Mouse (Mus musculus) induced T-regulatory cell, adult 2 months (primary cell): ENCODE measurements around the gene Parp8.
A peak's percentile ranks its signal among the peaks of the same experiment; 100 is the strongest.

Source experiments
- DNase-seq: peaks from one replicate; pipeline ENCODE4 v3.0.0-alpha.2; 2012; ENCODE audit warnings: low read depth

Gene Parp8

DNA sequence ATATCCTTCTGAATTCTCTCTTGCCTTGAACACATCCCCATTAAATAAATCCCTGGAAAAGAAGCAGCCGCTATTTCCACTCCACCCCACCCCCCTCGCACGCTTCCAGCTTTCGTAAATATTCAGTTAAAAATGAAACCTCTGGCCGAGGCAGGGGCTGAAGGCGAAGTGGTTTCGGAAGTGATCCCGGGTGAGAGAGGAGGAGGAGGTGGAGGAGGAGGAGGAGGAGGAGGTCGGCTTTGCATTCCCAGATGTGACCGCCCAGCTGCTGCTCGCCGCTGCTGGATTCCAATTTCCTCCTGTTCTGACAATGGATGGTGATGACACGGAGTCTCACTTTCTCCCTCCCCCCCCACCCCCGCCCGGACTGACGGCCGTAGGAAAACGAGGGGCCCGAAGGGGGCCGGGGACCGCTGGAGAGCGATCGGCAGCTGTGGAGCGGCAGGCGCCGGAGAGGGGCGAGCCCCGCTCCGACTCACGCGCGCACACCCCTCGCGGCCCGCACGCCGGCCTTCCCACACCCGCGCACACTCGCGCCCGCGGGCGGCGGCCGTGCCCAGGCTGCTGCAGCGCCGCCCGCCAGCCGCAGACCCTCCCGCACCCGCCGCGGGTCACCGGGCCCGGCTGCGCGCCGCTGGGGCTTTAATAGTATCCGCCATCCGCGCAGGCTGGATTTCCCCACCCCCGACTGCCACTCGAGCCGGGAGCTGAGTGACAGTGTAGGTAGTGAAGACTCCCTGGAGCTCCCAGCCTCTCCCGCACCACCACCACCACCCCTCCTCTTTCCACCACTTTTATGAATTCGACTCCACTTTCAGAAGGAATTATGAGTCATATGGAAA, at the start of gene Parp8:
Parp8 (minus strand) TSS at position 312 of the 842 bp plus-strand sequence.
- DNase-seq = peak; percentile 64

GRCm38 (mm10) chr13:117062628-117063315, 37.4 kb upstream of the Parp8 start:
- DNase-seq = no peak

DNA sequence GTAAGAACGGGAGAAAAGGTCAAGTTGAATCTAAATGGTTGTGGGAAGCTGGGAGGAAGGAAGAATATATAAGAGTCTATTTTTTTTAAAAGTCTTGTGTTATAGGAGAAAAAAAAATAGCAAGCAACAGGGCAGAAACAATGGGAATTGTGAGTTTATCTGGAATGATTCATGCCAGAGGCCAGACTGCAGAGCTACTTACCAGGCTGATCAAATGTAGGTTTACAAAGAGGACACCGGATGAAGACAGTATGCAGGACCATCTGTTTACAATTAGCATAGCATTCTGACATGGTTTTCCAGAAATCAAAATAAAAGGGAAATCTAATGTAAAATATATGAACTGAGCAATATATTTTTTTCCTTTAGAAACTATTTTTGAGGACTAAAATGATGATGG, 31.1 kb upstream of the Parp8 start:
- DNase-seq = no peak

DNA sequence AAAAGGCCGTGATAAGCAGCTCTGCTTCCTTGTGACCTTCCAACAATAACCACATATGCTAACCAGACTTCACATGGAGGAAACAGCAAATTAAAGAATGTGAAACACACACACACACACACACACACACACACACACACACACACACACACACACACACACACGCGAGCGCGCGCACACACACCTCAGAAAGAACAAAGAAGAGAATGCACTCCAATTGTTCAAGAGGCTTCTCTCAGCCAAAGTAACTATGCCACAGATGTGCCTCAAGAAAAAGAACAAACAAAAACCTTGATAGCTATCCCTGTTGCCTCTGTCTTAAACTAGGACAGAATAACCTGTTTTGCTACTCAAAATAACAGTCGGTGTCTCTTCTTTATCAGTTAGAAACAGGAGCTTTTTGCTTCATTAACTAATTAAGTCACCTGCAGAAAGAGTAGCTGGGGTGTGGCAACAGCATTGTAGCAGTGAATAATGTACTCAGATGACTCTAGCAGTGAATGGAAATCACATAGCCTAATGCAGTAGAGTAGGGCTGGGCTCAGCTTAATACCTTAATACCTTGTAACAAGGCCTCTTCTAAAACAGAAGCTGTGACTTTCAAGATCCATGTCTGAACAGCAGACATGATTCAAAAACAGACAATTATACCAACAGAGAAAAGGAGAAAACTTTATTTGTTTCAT, 29.6 kb upstream of the Parp8 start:
- DNase-seq = no peak

DNA sequence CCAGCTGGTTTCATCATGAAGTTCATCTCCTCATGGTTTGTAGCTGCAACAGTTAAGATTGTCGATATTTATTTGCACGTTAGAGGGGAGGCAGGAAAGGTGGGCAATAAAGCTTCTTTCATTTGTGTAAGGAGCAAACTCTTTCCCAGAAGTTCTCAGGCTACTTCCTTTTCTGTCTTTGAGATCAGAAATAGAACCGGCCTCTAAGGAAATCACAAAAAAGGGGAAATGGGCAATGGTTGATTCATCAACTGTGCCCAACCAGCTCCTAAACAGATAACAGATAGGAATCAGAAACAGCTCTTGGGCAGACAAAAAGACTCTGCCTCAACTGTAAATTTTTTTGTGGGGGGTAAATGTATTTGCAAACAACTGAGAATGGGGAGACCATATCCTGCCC, 27.4 kb upstream of the Parp8 start:
- DNase-seq = no peak

GRCm38 (mm10) chr13:117048541-117048971, 23.2 kb upstream of the Parp8 start:
- DNase-seq = peak; percentile 72

DNA sequence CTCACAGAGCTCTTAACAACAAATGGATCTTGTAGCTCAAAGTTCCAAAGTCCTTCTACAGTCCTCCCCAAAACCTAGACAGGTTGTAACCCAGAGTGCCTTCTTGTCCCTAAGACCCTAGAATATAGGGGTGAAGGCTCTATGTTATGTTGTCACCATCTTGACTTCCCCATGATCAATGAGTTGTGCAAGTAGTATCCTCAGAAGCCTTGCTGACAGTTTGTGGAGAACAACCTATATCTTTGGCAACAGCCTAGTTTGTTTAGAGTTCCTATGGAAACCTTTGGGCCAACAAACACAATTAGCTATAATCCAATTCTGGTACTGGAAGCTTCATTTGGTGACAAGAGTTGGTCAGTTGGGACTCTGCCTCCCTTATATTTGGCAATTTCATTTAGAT, 18.2 kb upstream of the Parp8 start:
- DNase-seq = no peak

DNA sequence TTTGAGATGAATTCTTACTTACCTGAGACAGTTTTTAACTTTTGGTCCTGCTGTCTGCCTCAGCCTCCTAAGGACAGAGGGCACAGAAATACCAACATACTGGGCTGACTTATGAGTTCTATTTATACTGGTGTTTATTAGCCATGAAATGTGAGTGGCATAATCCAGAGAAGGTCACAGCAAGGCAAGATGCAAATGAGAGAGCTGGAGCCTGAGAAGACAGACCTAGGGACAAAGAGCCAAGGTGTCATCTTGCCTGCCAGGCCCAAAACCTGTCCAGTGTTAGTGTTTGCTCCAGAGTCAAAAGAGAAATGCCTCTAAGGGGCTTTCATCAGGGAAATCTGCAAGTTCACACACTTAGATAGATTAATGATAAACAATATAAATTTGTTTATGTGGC, 15.7 kb upstream of the Parp8 start:
- no peak for DNase-seq

DNA sequence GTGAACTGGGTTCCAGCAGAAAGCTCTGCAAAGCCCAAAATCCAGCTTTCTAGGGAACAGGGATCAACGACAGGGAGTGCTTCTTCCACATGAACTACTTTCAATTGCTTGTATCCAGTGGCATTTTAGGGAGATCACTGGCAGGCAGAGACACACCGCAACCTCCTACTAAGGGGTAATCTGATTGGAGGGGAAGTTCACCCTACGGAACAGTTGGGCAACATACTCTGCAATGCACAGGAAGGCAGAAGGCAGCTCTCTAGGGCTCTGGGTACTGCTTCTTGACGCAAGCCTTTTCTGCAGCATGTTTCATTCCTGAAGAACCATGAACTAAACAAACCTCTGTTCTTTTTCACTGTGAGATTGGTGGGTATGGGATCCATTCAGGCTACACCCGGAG, 10.9 kb upstream of the Parp8 start:
- DNase-seq = no peak

DNA sequence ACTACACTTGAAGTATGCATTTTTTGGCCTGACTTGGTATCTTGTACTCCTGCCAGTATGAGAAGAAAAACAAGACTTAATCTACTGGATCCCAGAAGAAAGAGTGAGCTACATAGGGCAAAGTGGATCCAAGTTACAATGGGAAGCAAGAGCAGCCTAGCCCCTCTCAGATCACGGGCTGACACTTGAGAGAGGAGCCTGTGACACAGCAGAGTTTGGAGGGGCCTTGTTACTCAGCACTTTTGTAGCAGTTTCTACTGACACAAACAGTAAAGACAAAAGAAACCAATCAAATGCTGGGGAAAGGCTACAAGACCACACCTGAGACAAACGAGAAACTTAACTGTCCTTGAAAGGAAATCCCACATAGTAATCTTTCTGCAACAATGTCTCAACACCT, 9.8 kb upstream of the Parp8 start:
- no peak for DNase-seq

DNA sequence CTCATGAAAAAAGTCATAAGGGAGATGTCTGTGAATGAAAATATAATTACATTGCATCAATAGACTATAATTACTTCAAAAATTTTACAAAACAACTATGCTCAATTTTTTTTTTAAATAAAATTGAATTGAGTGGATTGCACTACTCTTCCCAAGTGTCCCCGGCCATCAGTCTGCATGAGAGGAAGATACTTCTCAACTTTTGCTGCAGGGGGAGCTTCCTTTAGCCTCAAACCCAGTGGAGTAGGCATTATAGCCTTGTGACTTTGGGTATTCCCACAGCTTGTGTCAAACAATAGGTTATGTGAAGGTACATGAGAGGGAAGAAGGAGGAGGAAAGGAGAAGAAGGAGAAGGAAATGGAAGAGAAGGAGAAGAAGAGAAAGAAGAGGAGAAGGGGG, 9.3 kb upstream of the Parp8 start:
- no peak for DNase-seq

- no peak for DNase-seq
These were observed 8.5 kb upstream of the Parp8 start for GRCm38 (mm10) chr13:117033676-117034308.

DNA sequence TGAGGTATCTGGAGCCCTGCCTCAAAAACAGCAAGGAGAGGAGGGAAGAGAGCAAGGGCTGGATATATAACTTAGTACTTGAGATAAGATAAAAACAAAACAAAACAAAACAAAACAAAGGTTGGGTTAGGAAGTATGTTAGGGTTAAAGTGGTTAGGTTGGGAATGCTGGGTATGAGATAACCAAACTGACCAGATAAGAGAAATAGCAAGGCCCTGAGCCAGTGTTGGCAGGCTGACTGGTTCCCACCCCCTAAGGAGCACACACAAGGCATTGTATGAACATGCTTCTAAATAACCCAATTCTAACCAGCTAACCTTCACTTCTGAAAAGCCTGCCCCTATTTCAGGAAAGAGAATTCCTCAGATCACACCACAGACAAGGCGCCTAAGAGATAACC, 7.1 kb upstream of the Parp8 start:
- no peak for DNase-seq

- no peak for DNase-seq
These were observed 6.2 kb upstream of the Parp8 start for GRCm38 (mm10) chr13:117031546-117031945.

- DNase-seq = no peak
These were observed 2.9 kb upstream of the Parp8 start for GRCm38 (mm10) chr13:117028221-117028620.

DNA sequence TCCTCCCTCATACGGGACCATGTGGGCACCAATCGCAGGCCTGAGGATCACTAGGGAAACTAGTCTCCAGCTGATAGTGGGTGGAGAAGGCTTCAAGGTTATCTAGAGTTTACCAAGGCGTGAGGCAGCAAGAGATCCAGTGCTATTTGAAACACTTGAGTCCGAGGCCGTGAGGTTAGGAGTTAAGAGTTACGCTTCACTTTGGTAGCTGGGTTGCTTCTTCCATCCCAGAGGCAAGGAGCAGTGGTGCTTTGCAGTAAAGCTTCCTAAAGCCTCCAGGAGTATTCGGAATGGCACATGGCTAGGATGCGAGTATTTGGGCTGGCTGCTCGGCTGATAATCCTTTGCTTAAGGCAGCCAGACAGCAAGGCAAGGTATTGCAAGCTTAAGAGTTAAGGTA, 2.0 kb upstream of the Parp8 start:
- DNase-seq = no peak

DNA sequence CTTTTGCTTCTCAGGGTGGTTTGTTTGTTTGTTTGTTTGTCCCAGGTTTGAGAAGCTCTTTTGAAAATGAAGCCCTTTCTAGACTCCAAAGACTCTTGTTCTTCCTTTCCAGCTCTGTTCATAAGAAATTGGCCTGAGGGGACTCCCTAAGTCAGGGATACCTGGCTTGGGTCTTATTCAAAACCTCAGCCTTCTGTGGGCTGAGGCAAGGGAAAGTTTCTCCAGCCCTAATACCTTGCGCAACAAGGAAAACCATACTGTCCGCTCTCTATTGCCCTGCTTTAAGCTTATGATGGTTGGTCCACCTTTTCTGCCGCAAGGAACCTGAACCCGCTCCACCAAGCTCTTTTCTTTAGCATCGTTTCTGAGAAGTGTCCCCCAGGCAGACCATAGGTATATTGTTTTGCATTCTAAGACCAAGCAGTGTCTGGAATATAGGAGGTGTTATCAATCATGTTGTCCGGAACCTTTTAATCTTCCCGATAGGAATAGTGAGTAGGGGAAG, 991 bp upstream of the Parp8 start:
- no peak for DNase-seq

GRCm38 (mm10) chr13:117024916-117025225, 466 bp downstream of the Parp8 start:
- DNase-seq = peak; percentile 60

DNA sequence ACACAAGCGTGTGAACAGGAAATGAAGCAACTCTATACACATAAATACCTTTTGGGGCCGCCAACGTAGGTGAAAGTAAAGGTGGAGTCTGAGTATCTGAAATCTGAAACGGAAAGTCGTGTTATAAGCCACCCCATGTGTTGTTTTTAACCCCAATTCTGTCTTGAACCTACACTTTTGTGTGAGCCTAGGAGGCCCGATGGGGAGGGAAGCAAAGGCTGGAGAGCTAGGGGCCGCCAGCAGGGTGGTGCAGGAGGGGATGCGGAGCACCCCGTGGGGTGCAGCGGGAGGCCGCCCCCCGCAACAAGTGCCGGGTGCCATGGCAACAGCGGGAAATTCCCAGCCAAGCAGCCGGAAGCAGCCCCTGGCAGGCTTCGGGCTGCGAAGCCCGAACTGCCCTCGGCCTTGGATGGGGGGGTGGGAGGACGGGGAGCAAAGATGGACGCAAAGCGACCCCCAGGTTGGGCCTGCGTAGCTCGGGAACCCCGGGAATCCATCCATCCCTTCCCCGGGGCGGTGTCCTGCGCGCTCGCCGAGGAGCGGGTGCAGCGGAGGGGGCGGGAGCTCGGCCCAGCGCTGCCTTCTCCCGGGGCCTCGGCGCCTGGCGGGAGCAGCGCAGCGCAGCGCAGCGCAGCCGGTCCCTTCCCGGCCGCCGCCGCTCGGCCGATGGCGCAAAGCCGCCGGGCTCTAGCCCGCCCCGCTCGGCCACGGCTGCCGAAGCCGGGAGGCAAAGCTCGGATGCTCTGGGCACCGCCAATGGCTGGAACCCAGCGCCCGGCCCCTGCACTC, 1.0 kb downstream of the Parp8 start:
- DNase-seq = peak; percentile 92

GRCm38 (mm10) chr13:117023346-117024050, 1.8 kb downstream of the Parp8 start:
- DNase-seq = no peak

- no peak for DNase-seq
These were observed 4.7 kb downstream of the Parp8 start for GRCm38 (mm10) chr13:117020631-117021030.
